Mouse (Mus musculus) hindbrain, embryonic 16.5 days (tissue): Measurements from ENCODE around the gene Mx1. TPM values are rescaled to one million over a fixed set of nuclear protein-coding genes. Genes with fewer than 3 reads are reported as not detected.

Source experiments
- ATAC-seq: fragments of 200-750 bp; cut with Nextera tagmentation; 2 replicates; pipeline ENCODE4 v1.8.0; 2017; ENCODE audit warnings: moderate TSS enrichment, moderate library complexity
- H3K27ac ChIP-seq: fragments of 300-500 bp; sonication (generic); 2 replicates; pipeline ENCODE4 v1.5.1; 2014; ENCODE audit warnings: low read depth, mild to moderate bottlenecking, control low read depth, low read length, moderate library complexity
- H3K27me3 ChIP-seq: fragments of 300-500 bp; sonication (generic); replicated peaks from 2 replicates; pipeline ENCODE4 v1.6.1; 2014; ENCODE audit warnings: low read length; ENCODE audit not compliant: control insufficient read depth, insufficient read depth
- H3K36me3 ChIP-seq: fragments of 300-500 bp; sonication (generic); 2 replicates; pipeline ENCODE4 v1.6.1; 2014; ENCODE audit warnings: mild to moderate bottlenecking, low read length, moderate library complexity, mixed read lengths; ENCODE audit not compliant: control insufficient read depth, insufficient read depth
- H3K4me1 ChIP-seq: fragments of 300-500 bp; sonication (generic); 2 replicates; pipeline ENCODE4 v1.6.1; 2014; ENCODE audit warnings: low read depth, low read length; ENCODE audit not compliant: control insufficient read depth, insufficient read depth
- H3K4me2 ChIP-seq: fragments of 300-500 bp; sonication (generic); 2 replicates; pipeline ENCODE4 v1.6.1; 2014; ENCODE audit warnings: mild to moderate bottlenecking, low read length, control low read depth, moderate library complexity
- H3K4me3 ChIP-seq: fragments of 300-500 bp; sonication (generic); 2 replicates; pipeline ENCODE4 v1.5.1; 2014; ENCODE audit warnings: mild to moderate bottlenecking, low read length, control low read depth, moderate library complexity
- H3K9ac ChIP-seq: fragments of 300-500 bp; sonication (generic); 2 replicates; pipeline ENCODE4 v1.6.1; 2014; ENCODE audit warnings: low read depth, mild to moderate bottlenecking, control low read depth, low read length, moderate library complexity
- H3K9me3 ChIP-seq: fragments of 300-500 bp; sonication (generic); 2 replicates; pipeline ENCODE4 v1.6.1; 2014; ENCODE audit warnings: mild to moderate bottlenecking, low read length, moderate library complexity; ENCODE audit not compliant: control insufficient read depth
- WGBS: fragments of 180-500 bp; shearing (Covaris S2); extraction: QIAGEN DNeasy Blood & Tissue Kit; methylation state at CpG from one replicate; pipeline ENCODE4 v1.1.7; 2014; 5-methylcytosine and 5-hydroxymethylcytosine counted together
- polyA plus RNA-seq: library from polyadenylated mRNA; unstranded; fragments of >200 nt; fragmentation: Nextera tagmentation; extraction: Ambion mirVana; gene quantifications from 2 replicates; pipeline ENCODE4 v1.2.1, GENCODE M21; 2015

Gene Mx1
- polyA plus RNA-seq, 1 experiment from 2014 or later, result 0.23 TPM

GRCm38 (mm10) chr16:97497682-97498081 is 35.0 kb upstream of the Mx1 start:
- H3K9ac ChIP-seq, result no peak overlapping the region
- H3K27ac ChIP-seq, result no peak overlapping the region
- 61% methylated on average over 5 of the region's 5 CpGs for WGBS
- no peak overlapping the region for H3K4me2 ChIP-seq
- no peak overlapping the region for H3K4me3 ChIP-seq
- no peaks in the 10 kb centered on the region for H3K36me3 ChIP-seq
- ATAC-seq, result no peak
- no peaks in the 10 kb centered on the region for H3K9me3 ChIP-seq
- H3K27me3 ChIP-seq, result no peaks in the 10 kb centered on the region
- H3K4me1 ChIP-seq, result no peaks in the 10 kb centered on the region

GRCm38 (mm10) chr16:97496026-97496425 is 33.3 kb upstream of the Mx1 start:
- no peak overlapping the region for H3K4me3 ChIP-seq
- no peak overlapping the region for H3K27ac ChIP-seq
- H3K36me3 ChIP-seq, result no peaks in the 10 kb centered on the region
- no peaks in the 10 kb centered on the region for H3K27me3 ChIP-seq
- ATAC-seq, result no peak
- H3K9ac ChIP-seq, result no peak overlapping the region
- WGBS, result 39% methylated on average over 3 of the region's 3 CpGs
- no peaks in the 10 kb centered on the region for H3K9me3 ChIP-seq
- H3K4me1 ChIP-seq, result no peaks in the 10 kb centered on the region
- H3K4me2 ChIP-seq, result no peak overlapping the region

GRCm38 (mm10) chr16:97492369-97492768 is 29.7 kb upstream of the Mx1 start:
- Histone ChIP-seq H3K27ac (no peak overlapping the region), H3K9me3 (no peaks in the 10 kb centered on the region), H3K27me3 (no peaks in the 10 kb centered on the region), H3K4me2 (no peak overlapping the region), H3K4me1 (no peaks in the 10 kb centered on the region), H3K36me3 (no peaks in the 10 kb centered on the region), H3K4me3 (no peak overlapping the region), H3K9ac (no peak overlapping the region)
- WGBS, result 100% methylated on average over 1 of the region's 1 CpGs
- no peak for ATAC-seq

GRCm38 (mm10) chr16:97478655-97479054 is 15.9 kb upstream of the Mx1 start:
- H3K9me3 ChIP-seq, result no peaks in the 10 kb centered on the region
- no peak for ATAC-seq
- 79% methylated on average over 2 of the region's 2 CpGs for WGBS
- no peaks in the 10 kb centered on the region for H3K4me1 ChIP-seq
- H3K4me3 ChIP-seq, result no peak overlapping the region
- no peak overlapping the region for H3K4me2 ChIP-seq
- no peaks in the 10 kb centered on the region for H3K27me3 ChIP-seq
- no peaks in the 10 kb centered on the region for H3K36me3 ChIP-seq
- H3K9ac ChIP-seq, result no peak overlapping the region
- no peak overlapping the region for H3K27ac ChIP-seq

- no peak overlapping the region for H3K4me2 ChIP-seq
- H3K27me3 ChIP-seq, result no peaks in the 10 kb centered on the region
- H3K36me3 ChIP-seq, result no peaks in the 10 kb centered on the region
- no peaks in the 10 kb centered on the region for H3K4me1 ChIP-seq
- no peak overlapping the region for H3K9ac ChIP-seq
- no peak for ATAC-seq
- no peak overlapping the region for H3K27ac ChIP-seq
- no peak overlapping the region for H3K4me3 ChIP-seq
- 80% methylated on average over 1 of the region's 1 CpGs for WGBS
- no peaks in the 10 kb centered on the region for H3K9me3 ChIP-seq
Observed at GRCm38 (mm10) chr16:97476524-97476923, 13.8 kb upstream of the Mx1 start.

GRCm38 (mm10) chr16:97475581-97475980 is 12.9 kb upstream of the Mx1 start:
- no peak overlapping the region for H3K4me2 ChIP-seq
- 89% methylated on average over 3 of the region's 3 CpGs for WGBS
- no peak overlapping the region for H3K4me3 ChIP-seq
- H3K4me1 ChIP-seq, result no peaks in the 10 kb centered on the region
- ATAC-seq, result no peak
- H3K27me3 ChIP-seq, result no peaks in the 10 kb centered on the region
- no peaks in the 10 kb centered on the region for H3K36me3 ChIP-seq
- H3K9me3 ChIP-seq, result no peaks in the 10 kb centered on the region
- H3K9ac ChIP-seq, result no peak overlapping the region
- no peak overlapping the region for H3K27ac ChIP-seq

GRCm38 (mm10) chr16:97474671-97475070 is 12.0 kb upstream of the Mx1 start:
- H3K4me2 ChIP-seq, result no peak overlapping the region
- no peak overlapping the region for H3K4me3 ChIP-seq
- ATAC-seq, result no peak
- no peaks in the 10 kb centered on the region for H3K36me3 ChIP-seq
- H3K9ac ChIP-seq, result no peak overlapping the region
- H3K27me3 ChIP-seq, result no peaks in the 10 kb centered on the region
- WGBS, result 83% methylated on average over 2 of the region's 2 CpGs
- H3K4me1 ChIP-seq, result no peaks in the 10 kb centered on the region
- no peaks in the 10 kb centered on the region for H3K9me3 ChIP-seq
- H3K27ac ChIP-seq, result no peak overlapping the region

- Histone ChIP-seq H3K4me3 (no peak overlapping the region), H3K4me1 (no peaks in the 10 kb centered on the region), H3K9ac (no peak overlapping the region), H3K27ac (no peak overlapping the region), H3K9me3 (no peaks in the 10 kb centered on the region), H3K36me3 (no peaks in the 10 kb centered on the region), H3K27me3 (no peaks in the 10 kb centered on the region), H3K4me2 (no peak overlapping the region)
- WGBS, result 82% methylated on average over 4 of the region's 4 CpGs
- ATAC-seq, result no peak
Observed at GRCm38 (mm10) chr16:97467993-97468791, 5.5 kb upstream of the Mx1 start.

GRCm38 (mm10) chr16:97467472-97467871 is 4.8 kb upstream of the Mx1 start:
- Histone ChIP-seq H3K4me3 (no peak overlapping the region), H3K4me2 (no peak overlapping the region), H3K4me1 (no peaks in the 10 kb centered on the region), H3K9me3 (no peaks in the 10 kb centered on the region), H3K36me3 (no peaks in the 10 kb centered on the region), H3K9ac (no peak overlapping the region), H3K27me3 (no peaks in the 10 kb centered on the region), H3K27ac (no peak overlapping the region)
- WGBS, result 78% methylated on average over 3 of the region's 3 CpGs
- no peak for ATAC-seq
